Mouse (Mus musculus) liver, embryonic 16.5 days (tissue): ENCODE results near the gene Krt20. TPM values are rescaled to one million over a fixed set of nuclear protein-coding genes. Genes with fewer than 3 reads are reported as not detected.

Experiments used
- ATAC-seq: fragments of 200-750 bp; cut with Nextera tagmentation; 2 replicates; pipeline ENCODE4 v1.8.0; 2017; ENCODE audit warnings: low read depth, mild to moderate bottlenecking, moderate number of reproducible peaks, moderate library complexity
- H3K27ac ChIP-seq: fragments of 300-500 bp; sonication (generic); 2 replicates; pipeline ENCODE4 v1.5.1; 2014; ENCODE audit warnings: mild to moderate bottlenecking, low read length
- H3K27me3 ChIP-seq: fragments of 300-500 bp; sonication (generic); 2 replicates; pipeline ENCODE4 v1.6.1; 2014; ENCODE audit warnings: low read depth, low read length, mixed read lengths; ENCODE audit not compliant: control insufficient read depth, insufficient read depth
- H3K36me3 ChIP-seq: fragments of 300-500 bp; sonication (generic); 2 replicates; pipeline ENCODE4 v1.6.1; 2014; ENCODE audit warnings: mild to moderate bottlenecking; ENCODE audit not compliant: control insufficient read depth, insufficient read depth
- H3K4me1 ChIP-seq: fragments of 300-500 bp; sonication (generic); 2 replicates; pipeline ENCODE4 v1.6.1; 2014; ENCODE audit warnings: low read depth, low read length, mixed read lengths; ENCODE audit not compliant: control insufficient read depth
- H3K4me2 ChIP-seq: fragments of 300-500 bp; sonication (generic); 2 replicates; pipeline ENCODE4 v1.6.1; 2014; ENCODE audit warnings: low read depth, low read length, mixed read lengths
- H3K4me3 ChIP-seq: fragments of 300-500 bp; sonication (generic); 2 replicates; pipeline ENCODE4 v1.5.1; 2014; ENCODE audit warnings: low read depth, mild to moderate bottlenecking, low read length
- H3K9ac ChIP-seq: fragments of 300-500 bp; sonication (generic); 2 replicates; pipeline ENCODE4 v1.6.1; 2014; ENCODE audit warnings: low read depth, low read length
- H3K9me3 ChIP-seq: fragments of 300-500 bp; sonication (generic); replicated peaks from 2 replicates; pipeline ENCODE4 v1.6.1; 2016; ENCODE audit warnings: low read length; ENCODE audit not compliant: control insufficient read depth
- WGBS: fragments of 180-500 bp; shearing (Covaris S2); extraction: QIAGEN DNeasy Blood & Tissue Kit; methylation state at CpG from one replicate; pipeline ENCODE4 v1.1.7; 2014; ENCODE audit not compliant: insufficient replicate concordance; 5-methylcytosine and 5-hydroxymethylcytosine counted together
- polyA plus RNA-seq: library from polyadenylated mRNA; unstranded; fragments of >200 nt; fragmentation: Nextera tagmentation; extraction: Ambion mirVana; gene quantifications from 2 replicates; pipeline ENCODE4 v1.2.1, GENCODE M21; 2015

The Krt20 gene
- polyA plus RNA-seq = 33.8 and 34.8 TPM in 2 replicates

DNA sequence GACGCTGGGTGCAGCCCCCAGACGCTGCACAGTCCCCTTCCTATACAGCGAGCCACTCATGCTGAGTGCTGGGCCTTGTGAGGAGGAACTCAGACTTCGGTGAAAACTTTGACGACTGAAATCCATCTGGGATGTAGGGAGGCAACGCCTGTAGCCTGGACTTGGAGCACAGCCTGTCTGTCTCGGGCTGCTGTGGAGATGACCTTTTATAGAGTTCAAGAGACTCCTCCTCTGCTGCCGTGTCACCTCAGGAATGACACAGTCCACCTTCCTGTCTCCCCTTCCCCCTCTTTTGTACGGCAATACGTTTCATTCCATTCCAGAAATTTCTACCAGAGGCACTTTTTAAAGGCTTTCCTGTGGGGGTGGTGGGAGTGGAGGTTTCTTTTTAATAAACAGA, at the start of gene Krt20:
TSS of gene Krt20 (minus strand) at position 179 of the 400 bp plus-strand sequence.
- ATAC-seq = peak; percentile 75; the same call in 1 of the 2 replicates
- H3K36me3 ChIP-seq = no peaks in the 10 kb centered on the region
- peak within 1 kb of the TSS; percentile 39 for H3K4me2 ChIP-seq
- WGBS = 35% methylated on average over 10 of the region's 10 CpGs
- peak within 1 kb of the TSS; percentile 53 for H3K4me3 ChIP-seq
- no peaks in the 10 kb centered on the region for H3K4me1 ChIP-seq
- H3K9me3 ChIP-seq = no peaks in the 10 kb centered on the region
- H3K9ac ChIP-seq = peak within 1 kb of the TSS; percentile 25
- H3K27ac ChIP-seq = no peak within 1 kb of the TSS
- H3K27me3 ChIP-seq = no peaks in the 10 kb centered on the region

DNA sequence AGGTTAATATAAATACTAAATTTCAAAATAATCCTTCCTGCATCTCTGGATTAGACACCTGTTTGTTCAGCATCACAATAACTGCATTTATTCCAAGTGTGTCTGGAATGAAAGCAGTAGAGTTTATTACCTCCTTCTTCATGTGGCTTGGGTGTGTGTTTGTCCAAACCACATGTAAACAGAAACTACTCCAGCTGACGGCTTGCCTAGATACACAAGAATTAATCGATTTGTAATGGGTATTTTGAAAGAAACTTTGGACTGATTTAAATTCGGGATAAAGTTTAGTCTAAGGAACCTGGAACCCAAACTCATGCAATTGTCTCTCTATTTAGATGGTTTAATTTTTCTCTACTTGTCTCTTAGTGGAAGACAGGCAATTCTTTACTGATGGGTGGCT, 37.0 kb upstream of the Krt20 start:
- WGBS = 44% methylated on average over 3 of the region's 3 CpGs
- no peak for ATAC-seq

DNA sequence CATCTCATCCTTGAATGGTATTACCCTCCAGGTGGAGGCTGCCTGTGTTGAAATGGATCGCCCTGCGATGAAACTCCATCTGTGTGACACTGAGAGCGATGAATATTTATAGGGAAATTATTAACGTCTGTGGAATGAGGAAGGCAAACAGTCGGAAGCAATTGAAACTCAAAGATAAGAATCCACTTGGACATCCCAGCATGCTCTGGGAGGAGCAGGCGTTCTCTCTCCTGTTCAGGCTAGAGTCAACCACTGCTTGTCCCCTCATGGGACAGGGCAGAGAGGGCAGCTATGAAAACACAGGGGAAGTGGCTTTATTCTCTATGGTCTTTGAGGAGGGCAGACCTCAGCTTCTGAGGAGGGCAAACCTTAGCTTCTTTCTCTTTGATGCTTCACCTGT, 35.5 kb upstream of the Krt20 start:
- no peak overlapping the region for H3K4me2 ChIP-seq
- H3K27ac ChIP-seq = no peak overlapping the region
- H3K36me3 ChIP-seq = no peaks in the 10 kb centered on the region
- 68% methylated on average over 6 of the region's 6 CpGs for WGBS
- H3K4me3 ChIP-seq = no peak overlapping the region
- no peak overlapping the region for H3K9ac ChIP-seq
- no peaks in the 10 kb centered on the region for H3K4me1 ChIP-seq
- H3K9me3 ChIP-seq = no peaks in the 10 kb centered on the region
- no peak for ATAC-seq
- no peaks in the 10 kb centered on the region for H3K27me3 ChIP-seq

More for the DNA sequence above, 37.0 kb upstream of the Krt20 start:
- H3K27me3 ChIP-seq = no peaks in the 10 kb centered on the region
- no peaks in the 10 kb centered on the region for H3K9me3 ChIP-seq
- no peak overlapping the region for H3K27ac ChIP-seq
- H3K4me1 ChIP-seq = no peaks in the 10 kb centered on the region
- no peaks in the 10 kb centered on the region for H3K36me3 ChIP-seq
- H3K4me3 ChIP-seq = no peak overlapping the region
- no peak overlapping the region for H3K4me2 ChIP-seq
- no peak overlapping the region for H3K9ac ChIP-seq

DNA sequence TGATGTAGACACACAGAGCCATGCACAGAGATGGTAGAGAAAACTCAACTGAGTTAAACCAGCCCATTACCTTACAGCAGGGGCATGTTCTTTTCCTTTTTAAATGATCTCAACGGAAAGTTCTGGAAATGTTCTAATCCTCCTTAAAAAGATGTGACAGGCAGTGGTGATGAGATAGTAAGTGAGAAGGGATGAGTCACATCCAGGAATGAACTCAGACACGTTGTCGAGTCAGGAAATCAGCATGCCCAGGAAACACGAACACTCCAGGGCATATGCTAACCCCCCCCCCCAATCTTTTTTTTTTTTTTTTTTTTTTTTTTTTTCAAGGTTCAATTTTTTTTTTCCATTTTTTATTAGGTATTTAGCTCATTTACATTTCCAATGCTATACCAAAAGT, 34.5 kb upstream of the Krt20 start:
- no peak overlapping the region for H3K4me2 ChIP-seq
- H3K27ac ChIP-seq = no peak overlapping the region
- no peak overlapping the region for H3K4me3 ChIP-seq
- no peaks in the 10 kb centered on the region for H3K36me3 ChIP-seq
- ATAC-seq = no peak
- no peak overlapping the region for H3K9ac ChIP-seq
- 60% methylated on average over 4 of the region's 4 CpGs for WGBS
- H3K9me3 ChIP-seq = no peaks in the 10 kb centered on the region
- H3K27me3 ChIP-seq = no peaks in the 10 kb centered on the region
- no peaks in the 10 kb centered on the region for H3K4me1 ChIP-seq

DNA sequence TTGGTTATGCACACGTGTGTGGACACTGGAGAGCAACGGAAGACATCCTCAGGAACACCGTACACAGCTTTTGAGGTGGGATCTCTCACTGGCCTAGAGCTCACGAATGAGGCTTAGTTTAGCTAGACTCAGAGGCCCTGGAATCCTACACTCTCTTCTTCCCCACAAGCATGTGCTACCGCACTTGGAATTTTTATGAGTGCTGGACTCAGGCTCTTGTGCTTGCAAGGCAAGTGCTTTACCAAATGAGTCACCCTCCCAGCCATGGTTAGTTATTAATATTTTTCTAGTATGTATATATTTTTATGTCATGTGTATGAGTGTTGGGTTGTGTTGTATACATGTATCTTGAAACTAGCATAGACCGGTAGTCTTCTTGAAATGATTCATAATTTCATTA, 34.0 kb upstream of the Krt20 start:
- ATAC-seq = no peak

DNA sequence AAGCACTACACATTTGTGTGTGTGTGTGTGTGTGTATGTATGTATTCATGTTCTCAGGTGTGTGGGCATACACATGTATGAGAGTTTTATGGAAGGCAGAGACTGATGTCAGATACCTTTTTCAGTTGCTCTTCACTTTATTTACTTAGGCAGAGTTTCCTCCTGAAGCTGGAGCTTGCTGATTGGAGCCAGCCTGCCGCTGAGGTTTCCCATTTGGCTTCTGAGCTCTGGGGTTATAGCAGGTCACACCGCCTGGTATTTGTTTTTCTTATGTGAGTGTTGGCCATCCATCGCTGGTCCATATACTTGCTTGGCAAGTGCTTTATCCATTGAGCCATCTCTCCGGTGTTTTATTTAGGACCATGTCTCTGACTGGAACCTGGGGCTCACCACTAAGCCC, 31.3 kb upstream of the Krt20 start:
- no peak overlapping the region for H3K9ac ChIP-seq
- whole genome bisulfite sequencing = 62% methylated on average over 4 of the region's 4 CpGs
- no peak overlapping the region for H3K27ac ChIP-seq
- H3K4me2 ChIP-seq = no peak overlapping the region
- no peak for ATAC-seq
- no peak overlapping the region for H3K4me3 ChIP-seq
- H3K4me1 ChIP-seq = no peaks in the 10 kb centered on the region
- H3K27me3 ChIP-seq = no peaks in the 10 kb centered on the region
- no peaks in the 10 kb centered on the region for H3K9me3 ChIP-seq
- no peaks in the 10 kb centered on the region for H3K36me3 ChIP-seq

More for the DNA sequence above, 34.0 kb upstream of the Krt20 start:
- Histone ChIP-seq H3K4me3 (no peak overlapping the region), H3K9ac (no peak overlapping the region), H3K36me3 (no peaks in the 10 kb centered on the region), H3K9me3 (no peaks in the 10 kb centered on the region), H3K4me1 (no peaks in the 10 kb centered on the region), H3K27ac (no peak overlapping the region), H3K4me2 (no peak overlapping the region), H3K27me3 (no peaks in the 10 kb centered on the region)
- WGBS = 72% methylated on average over 6 of the region's 6 CpGs

DNA sequence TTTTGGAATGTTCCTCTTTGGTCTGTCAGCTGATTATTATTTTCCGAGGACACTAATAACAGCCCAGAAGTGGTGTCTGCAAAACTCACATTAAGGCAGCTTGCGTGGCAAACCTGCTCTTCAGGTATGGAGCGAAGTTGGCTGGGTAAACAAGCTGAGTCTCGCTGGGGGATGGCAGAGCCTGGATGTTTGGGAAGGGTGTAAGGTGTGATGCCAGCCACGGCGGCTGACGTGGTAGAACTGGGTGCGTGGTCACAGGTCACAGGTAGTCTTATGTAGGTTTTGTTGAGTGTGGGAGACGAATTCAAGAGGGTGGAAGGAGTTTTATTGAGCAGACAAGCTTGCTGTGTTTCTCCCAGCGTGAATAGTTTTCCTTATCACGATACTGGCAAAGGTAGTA, 30.6 kb upstream of the Krt20 start:
- ATAC-seq = no peak
- H3K4me2 ChIP-seq = no peak overlapping the region

DNA sequence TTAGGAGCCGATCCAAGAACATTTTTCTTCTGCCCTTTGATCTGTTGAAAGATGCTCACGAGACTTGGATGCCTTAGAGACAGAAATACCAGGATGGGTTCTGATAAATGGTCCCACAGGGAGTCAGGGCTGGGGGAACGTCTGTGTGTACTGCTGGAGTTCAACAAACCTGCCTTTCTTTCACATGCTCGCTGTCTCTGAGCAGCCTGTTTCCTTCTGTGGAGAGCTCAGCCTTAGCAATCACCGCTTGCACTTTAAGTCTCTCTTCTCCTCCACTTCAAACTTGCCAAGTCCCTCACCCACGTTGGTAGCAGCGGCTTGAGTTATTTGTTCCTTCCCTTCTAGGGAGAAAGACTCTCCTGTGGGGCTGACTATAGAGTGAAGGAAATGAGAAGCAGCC, 28.4 kb upstream of the Krt20 start:
- Histone ChIP-seq H3K4me3 (no peak overlapping the region), H3K27me3 (no peaks in the 10 kb centered on the region), H3K27ac (no peak overlapping the region), H3K4me2 (no peak overlapping the region), H3K9ac (no peak overlapping the region), H3K36me3 (no peaks in the 10 kb centered on the region), H3K4me1 (no peaks in the 10 kb centered on the region; the same call in 1 of the 2 replicates), H3K9me3 (no peaks in the 10 kb centered on the region)
- ATAC-seq = no peak
- WGBS = 36% methylated on average over 7 of the region's 7 CpGs

More for the DNA sequence above, 30.6 kb upstream of the Krt20 start:
- H3K36me3 ChIP-seq = no peaks in the 10 kb centered on the region
- no peaks in the 10 kb centered on the region for H3K9me3 ChIP-seq
- H3K9ac ChIP-seq = no peak overlapping the region
- H3K4me1 ChIP-seq = no peaks in the 10 kb centered on the region
- H3K27me3 ChIP-seq = no peaks in the 10 kb centered on the region
- no peak overlapping the region for H3K27ac ChIP-seq
- H3K4me3 ChIP-seq = no peak overlapping the region
- 58% methylated on average over 11 of the region's 11 CpGs for WGBS

DNA sequence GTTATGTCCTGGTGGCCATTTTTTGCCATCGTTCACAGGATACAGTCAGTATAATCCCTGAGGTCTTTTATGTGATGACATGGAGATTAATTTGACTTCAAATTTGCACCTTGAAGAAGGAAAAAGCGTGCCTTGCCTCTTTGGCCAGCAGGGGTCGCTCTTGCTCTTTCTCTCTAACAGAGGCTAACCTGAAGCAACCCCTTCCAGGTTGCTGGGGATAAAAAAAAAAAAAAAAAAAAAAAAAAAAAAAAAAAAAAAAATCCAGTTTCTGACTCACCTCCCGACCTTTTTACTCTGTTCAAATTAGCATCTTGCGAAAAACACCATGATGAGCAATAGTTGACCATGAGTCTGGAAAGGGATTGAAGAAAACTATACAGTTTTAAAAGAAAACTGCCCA, 26.9 kb upstream of the Krt20 start:
- WGBS = 7% methylated on average over 5 of the region's 5 CpGs

More for the DNA sequence above, 26.9 kb upstream of the Krt20 start:
- Histone ChIP-seq H3K4me1 (no peaks in the 10 kb centered on the region; the same call in 1 of the 2 replicates), H3K9me3 (no peaks in the 10 kb centered on the region), H3K27me3 (no peaks in the 10 kb centered on the region), H3K36me3 (no peaks in the 10 kb centered on the region), H3K4me3 (no peak overlapping the region), H3K27ac (no peak overlapping the region), H3K9ac (no peak overlapping the region), H3K4me2 (no peak overlapping the region)
- ATAC-seq = no peak
